Mouse (Mus musculus) gastrocnemius, postnatal 36 days (tissue): ENCODE data around the gene Nfatc2. TPM values are rescaled to one million over a fixed set of nuclear protein-coding genes. Genes with fewer than 3 reads are reported as not detected.

Experiments used
- DNase-seq, 2 experiments: peaks; one replicate each; pipeline ENCODE4 v3.0.0; 2022
- intact Hi-C: fragments of 180-260 bp; cut with DNase I; formaldehyde crosslinking; loops from one replicate; pipeline ENCODE4 v1.15.1; 2025
- microRNA-seq, 2 experiments: library from miRNA; unstranded; fragments of <30 nt; microRNA quantifications; one replicate each; pipeline ENCODE4 v1.2.0; 2021
- total RNA-seq, 2 experiments: library from RNA; stranded (reverse); gene quantifications; 2 replicates each; pipeline ENCODE4 v1.2.3; 2021

Gene Nfatc2
- total RNA-seq, 2 experiments from 2014 or later, result 5.3 to 10.4 TPM

DNA sequence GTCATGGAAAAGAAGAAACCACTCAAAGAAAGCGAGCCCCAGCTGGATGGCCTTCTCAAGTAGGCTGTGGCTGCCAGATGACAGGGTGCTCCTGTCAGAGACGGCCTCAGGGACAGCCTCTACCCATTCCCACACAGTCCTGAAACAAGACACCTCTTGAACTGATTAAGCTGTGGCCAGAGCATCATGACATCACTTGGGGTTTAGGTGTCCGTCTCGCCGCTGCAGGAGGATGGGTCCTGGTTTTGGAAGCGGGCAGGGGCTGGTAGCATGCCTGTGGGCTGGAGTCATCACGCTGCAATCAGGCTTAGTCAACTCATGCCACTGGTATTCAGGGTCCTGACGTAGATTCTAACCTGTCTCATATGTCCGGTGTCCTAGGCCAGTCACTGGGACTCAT lies 142.9 kb downstream of the Nfatc2 start:
- DNase-seq, result no peak

GRCm38 (mm10) chr2:168451714-168452708 lies 149.4 kb downstream of the Nfatc2 start:
- intact Hi-C loops, result no loop called here
- no peak for DNase-seq

More for the DNA sequence above, 142.9 kb downstream of the Nfatc2 start:
- intact Hi-C loops, result no loop called here

GRCm38 (mm10) chr2:168450977-168451376 lies 150.5 kb downstream of the Nfatc2 start:
- intact Hi-C loops, result no loop called here
- no peak for DNase-seq

DNA sequence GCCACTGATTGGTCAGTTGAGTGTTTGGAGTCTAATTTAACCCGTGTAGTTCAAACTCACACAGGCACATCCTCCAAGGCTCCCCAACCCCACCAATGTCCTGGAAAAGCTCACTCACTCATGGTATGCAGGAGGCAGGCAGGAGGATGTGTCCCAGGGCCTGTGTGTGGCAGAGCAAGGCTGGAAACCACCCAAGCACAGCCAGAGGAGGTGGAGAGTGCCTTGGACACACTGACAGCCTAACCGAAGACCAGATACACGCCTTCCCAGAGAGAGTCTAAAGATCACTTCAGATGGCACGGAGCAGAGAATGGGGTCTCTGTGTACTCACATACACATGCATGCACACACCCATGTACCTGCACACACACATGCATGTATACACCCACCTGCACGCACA lies 153.4 kb downstream of the Nfatc2 start:
- intact Hi-C loops, result loop anchor here (10.0 kb wide), 1 partner anchor 333 kb away; no protein-coding TSS in a partner anchor

DNA sequence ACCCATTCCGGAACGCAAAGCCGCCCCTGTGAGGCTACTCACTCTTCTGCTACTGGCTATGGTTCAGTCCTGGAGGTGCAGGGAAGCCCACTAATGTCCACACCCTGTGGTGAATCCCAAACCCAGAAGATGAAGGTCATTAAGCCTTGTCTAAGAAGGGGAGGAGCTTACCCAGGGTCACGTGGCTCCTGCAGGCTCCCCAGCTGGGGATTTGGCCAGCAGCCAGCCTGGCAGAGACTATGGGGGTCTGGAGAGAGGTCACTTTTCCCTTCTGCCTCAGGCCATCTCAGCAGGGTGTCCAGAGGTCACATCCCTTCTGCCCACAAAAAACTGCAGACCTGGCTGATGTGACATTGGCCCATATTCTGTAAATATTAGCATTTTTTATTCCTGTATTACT lies 153.9 kb downstream of the Nfatc2 start:
- no peak for DNase-seq
- intact Hi-C loops, result loop anchor here (10.0 kb wide), 1 partner anchor 333 kb away; no protein-coding TSS in a partner anchor

More for the DNA sequence above, 153.4 kb downstream of the Nfatc2 start:
- DNase-seq, result no peak

DNA sequence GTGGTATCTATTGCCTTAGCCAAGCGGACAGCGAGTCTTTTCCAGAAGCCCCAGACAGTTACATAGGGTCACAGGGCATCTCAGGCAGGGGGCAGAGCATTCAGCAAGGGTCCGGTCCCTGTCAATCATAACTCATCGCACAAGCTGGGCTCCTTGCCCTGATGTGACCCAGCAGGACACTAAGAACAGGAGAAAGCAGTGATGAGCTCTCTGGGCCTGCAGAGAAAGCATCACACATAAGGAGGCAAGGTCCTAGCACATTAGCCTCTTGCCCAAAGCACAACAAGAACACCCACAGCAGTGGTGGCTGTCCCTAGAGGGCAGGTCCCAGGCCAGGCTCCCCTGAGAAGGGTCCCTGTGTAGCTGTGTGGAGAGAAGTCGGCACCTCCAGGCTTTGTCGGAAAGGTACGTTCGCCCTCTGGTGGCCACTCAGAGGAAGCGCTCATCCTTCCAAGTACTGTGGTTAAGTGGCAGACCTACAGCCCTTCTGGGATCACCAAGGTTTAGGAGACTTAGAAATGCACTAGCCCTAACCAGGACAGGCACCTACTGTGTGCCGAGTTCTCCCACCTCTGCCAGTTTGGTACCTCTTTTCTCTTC lies 156.1 kb downstream of the Nfatc2 start:
- peak in 1 of 2 experiments; percentile 29 for DNase-seq
- intact Hi-C loops, result loop anchor here (1.0 to 10.0 kb wide), 3 partner anchors 171 to 331 kb away; no protein-coding TSS in a partner anchor

DNA sequence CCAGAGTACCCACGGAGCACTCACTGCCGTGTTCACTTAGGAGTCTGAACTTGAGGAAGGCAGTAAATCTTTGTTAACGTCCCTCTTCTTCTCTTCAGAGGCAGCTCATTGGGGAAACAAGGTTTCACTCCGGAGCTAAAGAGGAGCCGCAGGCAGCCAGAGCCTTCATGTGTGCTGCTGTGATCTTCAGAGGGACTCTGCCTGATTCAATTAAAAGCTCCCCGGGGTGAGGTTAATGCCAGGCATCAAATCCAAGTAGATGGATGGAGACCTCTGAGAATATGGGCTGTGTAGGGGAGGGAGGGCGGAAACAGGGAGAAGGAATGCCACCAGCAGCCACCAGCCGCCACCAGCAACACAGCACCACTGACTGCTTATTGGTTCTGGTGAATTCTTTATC lies 157.3 kb downstream of the Nfatc2 start:
- no peak for DNase-seq
- intact Hi-C loops, result loop anchor here (2.0 to 10.0 kb wide), 2 partner anchors 169 to 329 kb away; no protein-coding TSS in a partner anchor

GRCm38 (mm10) chr2:168441494-168441893 lies 160.0 kb downstream of the Nfatc2 start:
- intact Hi-C loops, result loop anchor here (10.0 kb wide), 1 partner anchor 327 kb away; no protein-coding TSS in a partner anchor
- DNase-seq, result no peak

- intact Hi-C loops, result loop anchor here (10.0 kb wide), 1 partner anchor 326 kb away; no protein-coding TSS in a partner anchor
- no peak for DNase-seq
These were observed 160.5 kb downstream of the Nfatc2 start for GRCm38 (mm10) chr2:168440918-168441328.

GRCm38 (mm10) chr2:168438981-168439452 lies 162.4 kb downstream of the Nfatc2 start:
- DNase-seq, result no peak
- intact Hi-C loops, result no loop called here

DNA sequence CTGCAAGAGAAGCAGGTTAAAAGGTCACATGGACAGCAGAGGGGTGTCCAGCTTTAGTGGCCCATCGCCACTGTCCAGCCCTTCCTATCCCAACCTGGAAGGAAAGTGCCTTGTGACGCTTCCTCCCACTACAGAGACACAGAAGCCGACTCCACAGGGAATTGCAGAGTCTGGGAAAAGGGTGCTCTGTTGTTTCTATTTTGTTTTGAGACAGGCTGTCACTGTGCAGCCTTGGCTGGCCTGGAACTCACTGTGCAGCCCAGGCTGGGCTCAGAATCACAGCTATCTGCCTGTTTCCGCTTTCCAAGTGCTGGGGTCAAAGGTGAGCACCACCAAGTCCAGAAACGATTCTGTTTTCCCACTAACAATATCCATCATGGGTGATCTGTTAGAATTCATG lies 167.3 kb downstream of the Nfatc2 start:
- DNase-seq, result no peak
- intact Hi-C loops, result no loop called here

DNA sequence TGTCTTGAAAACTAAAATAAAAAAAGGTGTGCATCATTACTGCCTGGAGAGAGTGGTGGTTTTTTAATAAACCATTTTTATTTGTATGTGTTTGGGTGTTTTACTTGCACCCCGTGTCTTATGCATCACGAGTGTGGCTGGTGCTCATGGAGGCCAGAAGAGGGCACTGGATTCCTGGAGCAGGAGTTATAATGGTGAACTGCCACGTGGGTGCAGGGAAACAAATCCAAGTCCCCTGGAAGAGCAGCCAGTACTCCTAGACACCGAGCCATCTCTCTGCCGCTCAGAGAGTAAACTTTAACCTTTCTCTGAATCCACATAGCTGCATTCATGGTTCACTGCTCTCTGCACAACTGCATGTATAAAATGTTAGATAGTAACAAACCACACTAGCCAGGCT lies 168.1 kb downstream of the Nfatc2 start:
- intact Hi-C loops, result no loop called here
- no peak for DNase-seq

DNA sequence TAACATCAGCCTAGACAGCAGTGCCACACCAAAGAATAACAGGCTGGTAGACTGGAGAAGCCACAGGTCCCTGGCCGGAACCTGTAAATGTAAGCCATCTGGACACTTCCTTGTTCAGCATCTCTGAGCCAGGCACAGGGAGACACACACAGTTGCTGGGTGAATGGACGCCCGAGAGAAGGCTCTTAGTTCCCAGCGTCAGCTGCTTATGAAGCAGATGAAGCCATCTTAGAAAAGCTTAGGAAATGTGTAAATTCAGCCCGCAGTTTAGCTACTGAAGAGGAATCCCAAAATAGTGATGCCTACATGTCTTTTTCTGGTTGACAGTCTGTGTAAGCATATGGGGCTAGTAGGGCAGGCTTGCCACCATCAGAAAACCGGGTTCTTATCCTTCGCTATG lies 169.1 kb downstream of the Nfatc2 start:
- intact Hi-C loops, result no loop called here

GRCm38 (mm10) chr2:168429598-168429997 lies 171.9 kb downstream of the Nfatc2 start:
- no peak for DNase-seq
- intact Hi-C loops, result no loop called here

More for the DNA sequence above, 169.1 kb downstream of the Nfatc2 start:
- DNase-seq, result no peak

DNA sequence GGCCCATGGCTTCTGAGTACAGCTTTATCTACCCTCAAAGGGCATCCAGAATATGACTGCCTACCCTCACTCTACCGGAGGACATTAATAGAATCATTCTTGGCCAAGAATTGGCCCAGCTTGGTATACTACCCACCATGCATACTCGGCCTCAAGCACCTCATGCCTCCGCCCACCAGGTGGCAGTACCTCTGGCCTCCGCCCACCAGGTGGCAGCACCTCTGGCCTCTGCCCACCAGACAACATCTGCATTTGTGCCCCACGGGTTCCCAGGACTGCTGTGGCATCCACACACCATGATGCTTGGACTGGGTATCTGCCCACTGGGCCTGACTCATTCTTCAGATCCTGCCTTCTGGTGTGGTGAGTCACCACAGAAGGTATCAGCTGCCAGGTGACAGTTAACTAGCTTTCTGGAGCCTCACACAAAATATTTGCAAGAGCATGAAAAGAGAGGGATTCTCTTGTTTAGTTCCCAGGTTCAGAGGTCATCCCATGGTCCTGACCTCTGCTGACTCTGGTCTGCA lies 173.0 kb downstream of the Nfatc2 start:
- no peak for DNase-seq
- intact Hi-C loops, result no loop called here

Small RNAs within 50 kb of the gene (microRNA-seq; reads per million reads assigned to microRNA genes)
- 0 reads per million in 2 experiments for gene Mir7004

Other genes starting within 250 kb of the Nfatc2 start
- gene Atp9a, start 140.8 kb upstream of the Nfatc2 start, total RNA-seq, result 10 to 100 TPM; 12.7 to 14.7 TPM
- 1 to 10 TPM; 1.7 to 2.1 TPM for gene Sall4, start 166.3 kb upstream of the Nfatc2 start, total RNA-seq